Mouse (Mus musculus) embryonic facial prominence, embryonic 12.5 days (tissue): ENCODE measurements around the gene Prmt3. TPM values are rescaled to one million over a fixed set of nuclear protein-coding genes. Genes with fewer than 3 reads are reported as not detected.

Experiments used
- ATAC-seq: fragments of 200-750 bp; cut with Nextera tagmentation; 2 replicates; pipeline ENCODE4 v1.8.0; 2017; ENCODE audit not compliant: insufficient number of reproducible peaks, insufficient read depth, low FRiP score, low TSS enrichment
- H3K27ac ChIP-seq: fragments of 300-500 bp; sonication (generic); 2 replicates; pipeline ENCODE4 v1.5.1; 2016; ENCODE audit warnings: mild to moderate bottlenecking
- H3K27me3 ChIP-seq: fragments of 300-500 bp; sonication (generic); 2 replicates; pipeline ENCODE4 v1.6.1; 2016; ENCODE audit warnings: mild to moderate bottlenecking, moderate library complexity
- H3K36me3 ChIP-seq: fragments of 300-500 bp; sonication (generic); 2 replicates; pipeline ENCODE4 v1.6.1; 2016; ENCODE audit warnings: mild to moderate bottlenecking
- H3K4me1 ChIP-seq: fragments of 300-500 bp; sonication (generic); 2 replicates; pipeline ENCODE4 v1.6.1; 2016
- H3K4me2 ChIP-seq: fragments of 300-500 bp; sonication (generic); replicated peaks from 2 replicates; pipeline ENCODE4 v1.6.1; 2016; ENCODE audit warnings: mild to moderate bottlenecking, moderate library complexity
- H3K4me3 ChIP-seq: fragments of 300-500 bp; sonication (generic); 2 replicates; pipeline ENCODE4 v1.5.1; 2016; ENCODE audit warnings: mild to moderate bottlenecking
- H3K9ac ChIP-seq: fragments of 300-500 bp; sonication (generic); 2 replicates; pipeline ENCODE4 v1.6.1; 2016; ENCODE audit warnings: mild to moderate bottlenecking, moderate library complexity
- H3K9me3 ChIP-seq: fragments of 300-500 bp; sonication (generic); 2 replicates; pipeline ENCODE4 v1.6.1; 2016; ENCODE audit warnings: mild to moderate bottlenecking, moderate library complexity
- WGBS: fragments of 180-500 bp; shearing (Covaris S2); methylation state at CpG from one replicate; pipeline ENCODE4 v1.1.7; 2016; 5-methylcytosine and 5-hydroxymethylcytosine counted together
- polyA plus RNA-seq: library from polyadenylated mRNA; unstranded; fragments of >200 nt; fragmentation: Nextera tagmentation; extraction: Ambion mirVana; gene quantifications from 2 replicates; pipeline ENCODE4 v1.2.1, GENCODE M21; 2016

The Prmt3 gene
- 51.1 and 56.4 TPM in 2 replicates for polyA plus RNA-seq

DNA sequence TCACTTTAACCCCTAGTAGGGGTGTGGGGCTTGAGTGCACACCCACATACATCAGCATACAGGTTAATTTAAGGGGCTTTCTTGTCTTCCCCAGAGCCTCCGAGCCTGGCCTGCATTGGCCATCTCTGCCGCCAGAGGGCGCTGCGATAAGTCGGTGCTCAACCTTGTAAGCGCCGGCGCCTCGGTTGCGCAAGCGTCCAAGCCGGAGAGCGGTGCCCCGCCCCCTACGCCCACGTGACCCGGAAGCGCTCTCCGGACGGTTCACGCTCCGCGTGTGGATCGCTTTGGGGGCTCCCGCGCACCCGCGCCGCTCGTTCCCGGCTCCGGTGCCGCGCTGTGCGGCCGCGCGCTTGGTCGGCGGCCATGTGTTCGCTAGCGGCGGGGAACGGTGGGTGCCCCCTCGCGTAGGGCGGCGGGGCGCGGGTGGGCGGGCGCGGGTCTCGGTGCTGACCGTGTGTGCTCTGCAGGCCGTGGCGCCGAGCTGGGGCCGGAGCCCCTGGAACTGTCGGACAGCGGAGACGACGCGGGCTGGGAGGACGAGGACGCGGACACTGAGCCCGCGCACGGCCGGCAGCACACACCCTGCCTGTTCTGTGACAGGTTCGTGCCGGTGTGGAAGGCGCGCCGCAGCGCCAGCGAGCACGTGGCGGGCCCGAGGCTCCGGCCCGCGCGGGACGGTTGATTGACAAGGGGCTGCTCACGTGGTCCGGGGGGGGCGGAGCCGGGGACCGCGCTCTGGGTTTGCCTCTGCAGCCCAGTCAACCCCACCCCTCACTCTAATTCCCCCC, at the start of gene Prmt3:
TSS of gene Prmt3 (plus strand) at position 233 of the 788 bp plus-strand sequence.
- Histone ChIP-seq H3K9me3 (no peaks in the 10 kb centered on the region), H3K4me2 (peak within 1 kb of the TSS; percentile 76), H3K27ac (peak within 1 kb of the TSS; percentile 74), H3K4me3 (peak within 1 kb of the TSS; percentile 66), H3K9ac (peak within 1 kb of the TSS; percentile 78), H3K27me3 (no peaks in the 10 kb centered on the region), H3K36me3 (peaks cover 8% of the 10 kb centered on the region; the same call in 1 of the 2 replicates), H3K4me1 (peaks cover 8% of the 10 kb centered on the region; the same call in 1 of the 2 replicates)
- peak; percentile 92 for ATAC-seq
- under 1% methylated on average over 92 of the region's 92 CpGs for WGBS

DNA sequence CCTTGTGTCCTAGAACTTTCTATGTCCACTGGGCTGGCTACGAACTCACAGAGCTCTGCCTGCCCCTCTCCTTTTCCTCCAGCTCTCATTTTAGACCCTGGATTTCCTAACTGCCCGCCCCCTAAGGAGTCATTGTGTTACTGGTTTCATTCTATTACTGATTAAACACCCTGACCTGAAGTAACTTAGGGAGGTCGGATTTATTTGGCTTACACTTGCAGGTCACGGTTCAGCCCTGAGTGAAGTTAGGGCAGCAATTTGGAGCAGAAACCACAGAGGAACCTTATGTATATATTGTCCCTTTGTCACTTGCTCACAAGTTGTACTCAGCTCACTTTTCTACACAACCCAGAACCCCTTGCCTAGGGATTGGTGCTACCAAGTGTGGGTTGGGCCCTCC, 43.8 kb upstream of the Prmt3 start:
- ATAC-seq = no peak
- H3K9ac ChIP-seq = no peak overlapping the region
- H3K27me3 ChIP-seq = no peaks in the 10 kb centered on the region
- 0 out of 2 replicates have a peak, but pooled peaks cover 2% of the 10 kb centered on the region for H3K4me1 ChIP-seq
- no peak overlapping the region for H3K4me3 ChIP-seq
- no peaks in the 10 kb centered on the region for H3K9me3 ChIP-seq
- WGBS = 61% methylated on average over 4 of the region's 4 CpGs
- no peak overlapping the region for H3K4me2 ChIP-seq
- H3K27ac ChIP-seq = no peak overlapping the region
- no peaks in the 10 kb centered on the region for H3K36me3 ChIP-seq

- Histone ChIP-seq H3K9ac (no peak overlapping the region), H3K4me3 (no peak overlapping the region), H3K9me3 (no peaks in the 10 kb centered on the region), H3K27ac (no peak overlapping the region), H3K36me3 (no peaks in the 10 kb centered on the region), H3K4me2 (no peak overlapping the region), H3K4me1 (peaks cover 7% of the 10 kb centered on the region), H3K27me3 (0 out of 2 replicates have a peak, but pooled peaks cover 3% of the 10 kb centered on the region)
- WGBS = 64% methylated on average over 8 of the region's 8 CpGs
- no peak for ATAC-seq
These were observed 38.7 kb upstream of the Prmt3 start for GRCm38 (mm10) chr7:49739448-49739847.

- no peak overlapping the region for H3K9ac ChIP-seq
- H3K9me3 ChIP-seq = no peaks in the 10 kb centered on the region
- 0 out of 2 replicates have a peak, but pooled peaks cover 6% of the 10 kb centered on the region for H3K27me3 ChIP-seq
- no peaks in the 10 kb centered on the region for H3K36me3 ChIP-seq
- peaks cover 7% of the 10 kb centered on the region for H3K4me1 ChIP-seq
- 19% methylated on average over 5 of the region's 5 CpGs for WGBS
- no peak overlapping the region for H3K4me3 ChIP-seq
- no peak for ATAC-seq
- H3K27ac ChIP-seq = no peak overlapping the region
- no peak overlapping the region for H3K4me2 ChIP-seq
These were observed 36.7 kb upstream of the Prmt3 start for GRCm38 (mm10) chr7:49741474-49741873.

- Histone ChIP-seq H3K4me3 (no peak overlapping the region), H3K27me3 (0 out of 2 replicates have a peak, but pooled peaks cover 6% of the 10 kb centered on the region), H3K36me3 (no peaks in the 10 kb centered on the region), H3K27ac (no peak overlapping the region), H3K4me1 (peaks cover 7% of the 10 kb centered on the region), H3K9ac (no peak overlapping the region), H3K4me2 (no peak overlapping the region), H3K9me3 (no peaks in the 10 kb centered on the region)
- whole genome bisulfite sequencing = 16% methylated on average over 10 of the region's 10 CpGs
- no peak for ATAC-seq
These were observed 36.2 kb upstream of the Prmt3 start for GRCm38 (mm10) chr7:49741923-49742322.

- Histone ChIP-seq H3K36me3 (no peaks in the 10 kb centered on the region), H3K9ac (no peak overlapping the region), H3K4me1 (no peaks in the 10 kb centered on the region), H3K27me3 (peaks cover 17% of the 10 kb centered on the region), H3K27ac (no peak overlapping the region), H3K4me3 (no peak overlapping the region), H3K9me3 (no peaks in the 10 kb centered on the region), H3K4me2 (no peak overlapping the region)
- 9% methylated on average over 4 of the region's 4 CpGs for WGBS
- no peak for ATAC-seq
These were observed 27.0 kb upstream of the Prmt3 start for GRCm38 (mm10) chr7:49751148-49751547.

DNA sequence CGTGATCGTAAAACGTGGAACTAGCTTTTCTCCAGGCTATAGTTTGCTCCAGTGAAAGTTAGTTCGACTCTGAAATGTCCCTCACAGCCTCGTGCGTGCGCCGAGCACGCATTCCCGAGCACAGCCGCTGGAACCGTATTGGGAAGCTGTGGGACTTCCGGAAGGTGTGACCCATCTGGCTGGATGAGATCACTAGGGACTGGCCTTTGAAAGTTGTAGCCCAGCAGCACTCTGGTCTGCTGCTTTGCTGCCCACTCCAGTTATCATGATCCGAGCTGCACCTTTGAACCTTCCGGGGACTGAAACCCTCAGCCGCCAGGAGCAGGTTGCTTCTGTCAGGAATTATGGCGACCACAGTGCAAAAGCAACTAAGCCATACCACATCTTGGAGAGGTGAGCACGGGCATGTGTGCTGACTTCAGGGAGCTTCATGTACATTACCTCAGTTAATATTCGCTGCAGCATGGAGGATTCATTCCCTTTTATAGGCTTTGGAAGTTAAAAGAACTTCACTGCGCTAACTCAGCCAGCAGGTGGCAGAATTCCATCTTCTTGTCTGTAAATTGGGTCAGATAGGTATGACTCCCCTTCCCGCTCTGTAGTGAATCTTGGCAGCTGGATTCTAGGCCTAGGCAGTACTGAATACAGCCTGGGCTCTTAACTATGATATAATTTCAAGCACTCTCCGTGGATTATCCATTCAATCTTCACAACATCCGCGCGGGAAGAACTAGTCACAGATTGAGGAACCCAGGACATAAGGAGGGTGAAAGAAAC, 25.2 kb upstream of the Prmt3 start:
- no peak overlapping the region for H3K27ac ChIP-seq
- no peak overlapping the region for H3K4me3 ChIP-seq
- no peak overlapping the region for H3K4me2 ChIP-seq
- no peaks in the 10 kb centered on the region for H3K36me3 ChIP-seq
- peaks cover 24% of the 10 kb centered on the region for H3K27me3 ChIP-seq
- ATAC-seq = no peak
- H3K4me1 ChIP-seq = no peaks in the 10 kb centered on the region
- 30% methylated on average over 25 of the region's 25 CpGs for WGBS
- H3K9me3 ChIP-seq = no peaks in the 10 kb centered on the region
- H3K9ac ChIP-seq = no peak overlapping the region

GRCm38 (mm10) chr7:49754767-49755166, 23.4 kb upstream of the Prmt3 start:
- H3K9ac ChIP-seq = no peak overlapping the region
- H3K4me2 ChIP-seq = no peak overlapping the region
- no peak for ATAC-seq
- WGBS = 6% methylated on average over 9 of the region's 9 CpGs
- no peaks in the 10 kb centered on the region for H3K36me3 ChIP-seq
- H3K27ac ChIP-seq = no peak overlapping the region
- H3K9me3 ChIP-seq = no peaks in the 10 kb centered on the region
- peaks cover 31% of the 10 kb centered on the region for H3K27me3 ChIP-seq
- H3K4me1 ChIP-seq = no peaks in the 10 kb centered on the region
- H3K4me3 ChIP-seq = no peak overlapping the region

GRCm38 (mm10) chr7:49758934-49759571, 19.1 kb upstream of the Prmt3 start, which contains the start of gene Htatip2:
Htatip2 (plus strand) TSS chr7:49759115.
- Histone ChIP-seq H3K36me3 (no peaks in the 10 kb centered on the region), H3K27ac (no peak within 1 kb of the TSS), H3K27me3 (peaks cover 14% of the 10 kb centered on the region), H3K4me3 (peak within 1 kb of the TSS; percentile 46), H3K4me2 (peak within 1 kb of the TSS; percentile 78), H3K4me1 (no peaks in the 10 kb centered on the region), H3K9ac (peak within 1 kb of the TSS; percentile 41), H3K9me3 (no peaks in the 10 kb centered on the region)
- 4% methylated on average over 26 of the region's 42 CpGs for WGBS
- peak; percentile 66 for ATAC-seq

- H3K9ac ChIP-seq = no peak overlapping the region
- WGBS = 78% methylated on average over 13 of the region's 13 CpGs
- H3K4me1 ChIP-seq = no peaks in the 10 kb centered on the region
- no peak for ATAC-seq
- no peak overlapping the region for H3K27ac ChIP-seq
- H3K27me3 ChIP-seq = peaks cover 10% of the 10 kb centered on the region
- no peaks in the 10 kb centered on the region for H3K9me3 ChIP-seq
- H3K4me2 ChIP-seq = no peak overlapping the region
- H3K36me3 ChIP-seq = no peaks in the 10 kb centered on the region
- H3K4me3 ChIP-seq = no peak overlapping the region
These were observed 15.5 kb upstream of the Prmt3 start for GRCm38 (mm10) chr7:49762605-49763004.

- Histone ChIP-seq H3K4me3 (no peak overlapping the region), H3K4me2 (no peak overlapping the region), H3K9ac (no peak overlapping the region), H3K4me1 (no peaks in the 10 kb centered on the region), H3K36me3 (no peaks in the 10 kb centered on the region), H3K9me3 (no peaks in the 10 kb centered on the region), H3K27me3 (no peaks in the 10 kb centered on the region), H3K27ac (no peak overlapping the region)
- ATAC-seq = no peak
- WGBS = 58% methylated on average over 10 of the region's 10 CpGs
These were observed 14.0 kb upstream of the Prmt3 start for GRCm38 (mm10) chr7:49764011-49764716.
